Mouse (Mus musculus): ENCODE measurements around the gene 4931406C07Rik. TPM values are rescaled to one million over a fixed set of nuclear protein-coding genes. Genes with fewer than 3 reads are reported as not detected.
A peak's percentile ranks its signal among the peaks of the same experiment; 100 is the strongest.

The 4931406C07Rik gene
- polyA plus RNA-seq, 1 experiment from 2014 or later = 6.4 TPM

DNA sequence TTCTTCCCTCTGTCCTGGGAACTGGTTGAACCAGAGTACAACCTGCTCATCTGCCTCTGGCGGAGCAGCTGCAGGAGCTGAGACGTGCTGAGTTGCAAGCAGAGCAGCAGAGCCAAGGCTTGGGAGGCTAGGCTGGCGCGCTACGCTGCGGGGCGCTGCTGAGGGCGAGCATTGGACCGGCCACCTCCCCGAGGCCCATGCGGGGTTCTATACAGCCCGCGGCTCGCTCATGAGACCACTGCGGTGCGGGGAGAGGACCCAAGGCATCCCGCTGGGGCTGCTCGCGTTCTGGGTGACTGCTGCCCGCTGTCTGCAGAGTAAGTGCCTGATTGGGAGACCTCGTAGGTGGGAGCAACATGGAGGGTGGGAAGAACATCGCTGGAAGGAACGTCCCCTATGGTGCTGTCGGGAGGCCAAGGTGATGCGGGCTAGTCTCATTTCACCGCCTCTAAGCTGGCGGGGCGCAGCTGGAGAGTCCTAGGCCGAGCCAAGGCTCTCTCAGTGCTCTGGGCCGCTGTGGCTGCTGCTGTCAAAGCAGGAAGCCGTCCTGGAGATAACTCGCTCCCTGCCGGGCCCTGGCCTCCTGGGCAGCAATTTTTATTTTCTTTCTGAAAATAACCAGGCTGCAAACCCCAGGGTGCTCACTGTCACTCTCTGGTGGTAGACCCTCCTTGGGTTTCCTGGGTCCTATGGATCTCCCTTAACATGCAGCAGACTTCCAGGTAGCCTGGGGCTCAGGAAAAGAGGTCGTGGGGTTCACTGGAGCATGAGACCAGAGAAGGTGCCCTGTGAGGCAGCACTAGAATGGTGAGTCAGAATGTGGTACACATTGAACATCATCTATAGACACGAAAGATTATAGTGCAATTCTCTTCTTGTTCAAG is 67.0 kb downstream of the 4931406C07Rik start, which contains the start of gene Vstm5:
Gene Vstm5 (plus strand): TSS at position 4 of the 884 bp plus-strand sequence.
- Histone ChIP-seq H3K4me3 (ENCODE audit: low read depth, low read length) (peak within 1 kb of the TSS; percentile 53), H3K27ac (ENCODE audit: low read depth, low read length) (peak within 1 kb of the TSS; percentile 36; the same call in 1 of the 2 replicates)

DNA sequence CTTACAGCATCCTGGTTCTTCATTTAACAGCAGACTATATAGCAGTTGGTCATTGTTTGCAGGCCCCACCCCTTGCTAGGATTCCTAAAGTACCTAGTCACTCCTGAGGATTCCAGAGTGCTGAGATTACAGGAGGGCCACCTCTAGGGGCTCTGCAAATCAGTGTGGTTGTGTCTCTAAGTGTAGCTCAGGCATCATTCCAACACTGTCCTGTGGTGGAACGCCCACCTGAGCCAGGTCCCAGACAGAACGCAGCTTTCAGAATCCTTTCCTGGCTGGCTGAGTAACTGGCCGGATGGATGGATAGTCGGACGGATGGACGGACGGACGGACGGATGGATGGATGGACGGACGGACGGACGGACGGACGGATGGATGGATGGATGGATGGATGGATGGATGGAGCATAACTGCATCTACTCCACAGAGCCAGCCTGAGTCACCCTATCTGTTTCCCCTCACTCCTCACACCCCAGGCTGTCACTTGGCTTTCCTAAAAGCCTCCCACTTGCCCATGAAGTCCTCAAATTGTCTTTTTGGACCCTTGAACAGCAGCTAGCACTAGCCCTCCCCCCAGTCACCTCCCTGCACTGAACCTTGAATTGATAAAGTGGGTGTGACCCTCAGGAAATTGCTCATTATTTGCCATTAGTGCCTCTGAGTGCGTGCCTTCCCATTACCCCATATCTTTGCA is 67.8 kb downstream of the 4931406C07Rik start:
- peak overlapping the region; percentile 80; the same call in 1 of the 2 replicates for H3K9ac ChIP-seq (ENCODE audit: low read depth, low read length)
- H3K27me3 ChIP-seq (ENCODE audit: control insufficient read depth, insufficient read depth, low read length) = no peaks in the 10 kb centered on the region
- 56% methylated on average over 16 of the region's 16 CpGs for WGBS (ENCODE audit: insufficient replicate concordance)

More for the DNA sequence above, 67.0 kb downstream of the 4931406C07Rik start, which contains the start of gene Vstm5:
- Histone ChIP-seq H3K9me3 (replicated peaks; ENCODE audit: control insufficient read depth, low read length) (no peaks in the 10 kb centered on the region), H3K9ac (ENCODE audit: low read depth, low read length) (peak within 1 kb of the TSS; percentile 80), H3K27me3 (ENCODE audit: control insufficient read depth, insufficient read depth, low read length) (no peaks in the 10 kb centered on the region), H3K4me2 (peak within 1 kb of the TSS; percentile 86), H3K36me3 (ENCODE audit: control insufficient read depth, insufficient read depth, low read length) (no peaks in the 10 kb centered on the region), H3K4me1 (ENCODE audit: control insufficient read depth, insufficient read depth, low read length) (peaks cover 12% of the 10 kb centered on the region)
- ATAC-seq (replicated peaks; ENCODE audit: insufficient number of reproducible peaks, low FRiP score, low TSS enrichment) = peak; percentile 62; the same call in 1 of the 2 replicates
- WGBS (ENCODE audit: insufficient replicate concordance) = 4% methylated on average over 35 of the region's 35 CpGs

DNA sequence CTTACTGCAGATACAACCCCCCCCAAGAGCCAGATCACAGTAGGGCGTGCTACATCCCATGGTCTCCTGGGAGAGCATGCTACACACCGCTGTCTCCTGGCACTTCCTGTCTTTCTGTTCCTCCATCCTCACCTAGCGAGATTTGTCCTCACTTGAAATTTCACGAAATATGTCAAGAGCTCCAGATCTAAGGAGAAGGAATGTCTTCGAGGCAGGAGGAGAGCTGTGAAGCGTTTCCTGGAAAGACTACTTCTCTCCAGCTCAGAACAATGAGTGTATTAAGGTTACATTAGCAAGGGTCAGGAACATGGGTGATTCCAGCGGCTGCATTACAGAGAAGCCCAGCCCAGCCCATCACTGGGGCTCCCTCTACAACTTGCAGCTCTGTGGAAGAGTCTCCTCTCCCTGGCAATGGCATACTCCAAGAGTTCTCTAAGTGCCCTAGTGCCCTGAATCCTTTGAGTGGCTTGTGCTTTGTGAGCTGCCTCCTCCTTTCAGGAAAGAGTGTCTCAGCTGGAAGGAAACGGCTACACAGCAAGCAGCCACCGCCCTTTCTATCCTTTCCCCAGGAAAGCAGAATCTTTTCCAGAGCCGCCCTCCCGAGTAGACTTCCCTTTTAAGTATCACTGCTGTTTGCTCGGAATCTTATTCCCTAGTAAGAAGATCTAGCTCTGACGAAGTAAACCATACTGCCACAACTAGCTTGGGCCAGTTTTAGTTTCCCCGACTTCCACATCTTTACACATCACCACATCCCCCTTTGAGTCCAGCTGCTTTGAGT is 68.5 kb downstream of the 4931406C07Rik start:
- Histone ChIP-seq H3K27ac (ENCODE audit: low read depth, low read length) (0 out of 2 replicates have a peak overlapping the region, but pooled peaks have one; percentile 47), H3K4me1 (ENCODE audit: control insufficient read depth, insufficient read depth, low read length) (peaks cover 12% of the 10 kb centered on the region), H3K4me2 (no peak overlapping the region), H3K4me3 (ENCODE audit: low read depth, low read length) (no peak overlapping the region), H3K27me3 (ENCODE audit: control insufficient read depth, insufficient read depth, low read length) (no peaks in the 10 kb centered on the region), H3K9me3 (replicated peaks; ENCODE audit: control insufficient read depth, low read length) (no peaks in the 10 kb centered on the region), H3K9ac (ENCODE audit: low read depth, low read length) (no peak overlapping the region), H3K36me3 (ENCODE audit: control insufficient read depth, insufficient read depth, low read length) (no peaks in the 10 kb centered on the region)
- no peak for ATAC-seq (replicated peaks; ENCODE audit: insufficient number of reproducible peaks, low FRiP score, low TSS enrichment)
- WGBS (ENCODE audit: insufficient replicate concordance) = 45% methylated on average over 14 of the region's 14 CpGs

More for the DNA sequence above, 67.8 kb downstream of the 4931406C07Rik start:
- Histone ChIP-seq H3K4me1 (ENCODE audit: control insufficient read depth, insufficient read depth, low read length) (peaks cover 12% of the 10 kb centered on the region), H3K4me3 (ENCODE audit: low read depth, low read length) (peak overlapping the region; percentile 53), H3K36me3 (ENCODE audit: control insufficient read depth, insufficient read depth, low read length) (no peaks in the 10 kb centered on the region), H3K4me2 (peak overlapping the region; percentile 86), H3K27ac (ENCODE audit: low read depth, low read length) (no peak overlapping the region), H3K9me3 (replicated peaks; ENCODE audit: control insufficient read depth, low read length) (no peaks in the 10 kb centered on the region)
- no peak; the same call in 1 of the 2 replicates for ATAC-seq (replicated peaks; ENCODE audit: insufficient number of reproducible peaks, low FRiP score, low TSS enrichment)

DNA sequence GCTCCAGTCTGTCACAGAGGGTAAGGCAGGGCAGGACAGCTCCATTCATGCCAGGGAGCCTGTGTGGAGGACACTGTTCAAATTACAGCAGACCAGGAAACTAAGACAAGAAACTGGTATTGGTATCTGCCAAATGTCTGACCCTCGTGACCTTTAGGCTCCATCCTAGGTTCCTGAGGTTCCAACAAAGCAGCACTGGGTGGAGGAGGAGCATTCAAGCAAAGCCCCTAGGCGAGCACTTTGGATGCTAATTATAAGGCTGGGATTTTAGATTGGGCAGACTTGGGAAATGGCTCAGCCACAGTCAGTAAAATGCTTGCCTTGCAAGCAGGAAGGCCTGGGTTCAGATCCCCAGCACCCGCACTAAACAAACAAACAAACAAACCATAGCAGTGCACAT is 70.3 kb downstream of the 4931406C07Rik start:
- H3K27ac ChIP-seq (ENCODE audit: low read depth, low read length) = no peak overlapping the region
- H3K27me3 ChIP-seq (ENCODE audit: control insufficient read depth, insufficient read depth, low read length) = no peaks in the 10 kb centered on the region
- no peak overlapping the region for H3K4me2 ChIP-seq
- no peak for ATAC-seq (replicated peaks; ENCODE audit: insufficient number of reproducible peaks, low FRiP score, low TSS enrichment)
- WGBS (ENCODE audit: insufficient replicate concordance) = 69% methylated on average over 3 of the region's 3 CpGs
- H3K9me3 ChIP-seq (replicated peaks; ENCODE audit: control insufficient read depth, low read length) = no peaks in the 10 kb centered on the region
- no peaks in the 10 kb centered on the region for H3K36me3 ChIP-seq (ENCODE audit: control insufficient read depth, insufficient read depth, low read length)
- H3K9ac ChIP-seq (ENCODE audit: low read depth, low read length) = no peak overlapping the region
- peaks cover 12% of the 10 kb centered on the region for H3K4me1 ChIP-seq (ENCODE audit: control insufficient read depth, insufficient read depth, low read length)
- no peak overlapping the region for H3K4me3 ChIP-seq (ENCODE audit: low read depth, low read length)

DNA sequence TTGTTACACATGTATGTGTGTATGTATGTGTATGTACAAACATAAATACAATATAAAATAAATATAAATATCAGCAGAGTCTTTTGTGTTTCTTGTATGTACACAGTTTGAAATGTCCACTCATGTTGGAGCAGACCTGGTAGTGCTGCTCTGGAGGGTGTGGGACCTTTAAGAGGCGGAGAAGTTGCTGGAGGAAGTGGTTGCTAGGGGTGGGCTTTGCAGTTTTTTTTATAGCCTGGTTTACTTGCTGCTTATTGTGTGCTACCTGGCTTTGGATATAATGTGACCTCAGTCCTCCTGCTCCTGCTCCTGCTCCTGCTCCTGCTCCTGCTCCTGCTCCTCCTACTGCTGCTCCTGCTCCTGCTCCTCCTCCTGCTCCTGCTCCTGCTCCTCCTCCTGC is 72.6 kb downstream of the 4931406C07Rik start:
- no peaks in the 10 kb centered on the region for H3K36me3 ChIP-seq (ENCODE audit: control insufficient read depth, insufficient read depth, low read length)
- H3K4me2 ChIP-seq = no peak overlapping the region
- no peak overlapping the region for H3K4me3 ChIP-seq (ENCODE audit: low read depth, low read length)
- no peak overlapping the region for H3K27ac ChIP-seq (ENCODE audit: low read depth, low read length)
- no peaks in the 10 kb centered on the region for H3K9me3 ChIP-seq (replicated peaks; ENCODE audit: control insufficient read depth, low read length)
- 83% methylated on average over 1 of the region's 1 CpGs for WGBS (ENCODE audit: insufficient replicate concordance)
- H3K27me3 ChIP-seq (ENCODE audit: control insufficient read depth, insufficient read depth, low read length) = no peaks in the 10 kb centered on the region
- ATAC-seq (replicated peaks; ENCODE audit: insufficient number of reproducible peaks, low FRiP score, low TSS enrichment) = no peak
- H3K9ac ChIP-seq (ENCODE audit: low read depth, low read length) = no peak overlapping the region
- H3K4me1 ChIP-seq (ENCODE audit: control insufficient read depth, insufficient read depth, low read length) = peaks cover 10% of the 10 kb centered on the region; the same call in 1 of the 2 replicates

Small RNA genes lying within 50 kb of the gene (microRNA-seq; reads per million reads assigned to microRNA genes)
- gene Gm49349 (ENCODE audit: borderline number of aligned reads) (0.41 reads per million), gene mmu-mir-7650 (ENCODE audit: borderline number of aligned reads) (not detected)

Other genes starting within 250 kb of the 4931406C07Rik start
- gene Hephl1, start 194.3 kb downstream of the 4931406C07Rik start, polyA plus RNA-seq (2014; fragmentation: Nextera tagmentation; extraction: Ambion mirVana) = not detected in 2 replicates
- gene Vstm5, start 67.4 kb downstream of the 4931406C07Rik start, polyA plus RNA-seq (2014; fragmentation: Nextera tagmentation; extraction: Ambion mirVana) = 3.7 and 5.3 TPM in 2 replicates
- 23.2 and 26.8 TPM in 2 replicates for gene Med17, start 26.5 kb downstream of the 4931406C07Rik start, polyA plus RNA-seq (2014; fragmentation: Nextera tagmentation; extraction: Ambion mirVana)
- 47.4 and 62.0 TPM in 2 replicates for gene Taf1d, start 234 bp downstream of the 4931406C07Rik start, polyA plus RNA-seq (2014; fragmentation: Nextera tagmentation; extraction: Ambion mirVana)
- 14.5 and 16.5 TPM in 2 replicates for gene Cep295, start 51.3 kb upstream of the 4931406C07Rik start, polyA plus RNA-seq (2014; fragmentation: Nextera tagmentation; extraction: Ambion mirVana)
- gene Smco4, start 187.0 kb upstream of the 4931406C07Rik start, polyA plus RNA-seq (2014; fragmentation: Nextera tagmentation; extraction: Ambion mirVana) = 2.2 and 3.4 TPM in 2 replicates

Measured in heart, embryonic 11.5 days (tissue).